7 mouse cellular contexts compared by ENCODE assay signal in genomic region chr13:108170511-108170910, GRCm38 (mm10).
"Had no signal": no experiment of that assay in that cellular context is flagged by ENCODE, and none has a peak within 500 bp of the region (broad histone marks: within the 10 kb centered on the region; RNA-seq: fewer than 3 reads in every experiment).

No protein-coding gene starts in this region.

- ATAC-seq: midbrain, embryonic 15.5 days had no signal

- DNase-seq: kidney, postnatal 10 days; kidney, postnatal 4 days; left cerebral cortex, postnatal 4 days; lung, embryonic 14.5 days; lung, postnatal 14 days; right cerebral cortex, postnatal 14 days had no signal
